Mouse (Mus musculus): ENCODE data around the gene Ilf3. TPM values are rescaled to one million over a fixed set of nuclear protein-coding genes. Genes with fewer than 3 reads are reported as not detected.
A peak's percentile ranks its signal among the peaks of the same experiment; 100 is the strongest.

Gene Ilf3
- polyA plus RNA-seq, 1 experiment: 157 TPM

DNA sequence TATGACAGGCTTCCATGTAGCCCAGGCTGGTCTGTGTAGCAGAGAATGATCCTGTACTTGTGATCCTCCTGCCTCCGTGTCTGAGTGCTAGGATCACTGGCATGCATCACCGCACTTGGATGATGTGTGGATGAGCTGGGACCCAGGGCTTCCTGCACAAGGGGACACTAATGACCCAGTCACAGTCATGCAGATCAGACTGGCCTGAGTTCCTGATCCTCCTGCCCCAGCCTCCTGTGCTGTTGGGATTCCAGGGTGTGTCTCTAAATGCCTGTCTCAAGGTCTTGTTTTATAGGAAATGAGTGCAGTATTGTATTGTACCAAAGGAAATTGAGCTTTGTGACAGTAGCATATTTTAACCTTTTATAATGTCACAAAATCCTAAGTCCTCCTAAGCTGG, 50.2 kb downstream of the Ilf3 start:
- Histone ChIP-seq H3K27ac (ENCODE audit: control insufficient read depth, insufficient read depth, low read length) (no peak overlapping the region), H3K27me3 (ENCODE audit: control insufficient read depth, insufficient read depth, low read length) (no peaks in the 10 kb centered on the region), H3K36me3 (ENCODE audit: control insufficient read depth, insufficient read depth, low read length) (no peaks in the 10 kb centered on the region), H3K4me1 (replicated peaks; ENCODE audit: control insufficient read depth, insufficient read depth, low read length) (peaks cover 34% of the 10 kb centered on the region), H3K4me3 (ENCODE audit: control insufficient read depth, insufficient read depth, low read length) (no peak overlapping the region)
- no peak for DNase-seq
- 97% methylated on average over 2 of the region's 2 CpGs for WGBS
- no peak for TF ChIP-seq CTCF (IDR thresholded peaks at IDR 0.05; ENCODE audit: borderline replicate concordance, control insufficient read depth, extremely low read depth, insufficient read depth, low read length, poor library complexity)
- TF ChIP-seq POLR2A (IDR thresholded peaks at IDR 0.05; ENCODE audit: control insufficient read depth, extremely low read depth, insufficient read depth, low read length, poor library complexity): no peak

DNA sequence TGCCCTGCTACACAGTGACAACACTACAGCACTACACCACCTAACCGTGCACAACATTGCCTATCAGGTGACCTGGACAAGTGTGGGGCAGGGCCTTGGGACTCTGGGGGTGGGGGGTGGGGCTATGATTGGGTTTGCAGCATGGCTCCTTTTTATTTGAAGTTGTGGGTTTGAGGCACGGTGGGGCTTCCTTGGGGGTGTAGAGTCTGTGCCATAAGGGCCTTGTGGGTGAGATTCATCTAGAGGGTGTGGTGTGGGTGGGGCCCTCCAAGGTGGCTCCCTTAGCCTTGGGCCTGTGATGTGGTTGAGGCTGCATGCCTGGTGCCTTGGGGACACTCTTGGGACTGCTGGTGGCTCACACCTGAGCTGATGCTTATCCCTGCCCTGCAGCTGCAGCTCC, 52.0 kb downstream of the Ilf3 start:
- Histone ChIP-seq H3K4me1 (replicated peaks; ENCODE audit: control insufficient read depth, insufficient read depth, low read length) (peaks cover 34% of the 10 kb centered on the region), H3K36me3 (ENCODE audit: control insufficient read depth, insufficient read depth, low read length) (no peaks in the 10 kb centered on the region), H3K4me3 (ENCODE audit: control insufficient read depth, insufficient read depth, low read length) (no peak overlapping the region), H3K27me3 (ENCODE audit: control insufficient read depth, insufficient read depth, low read length) (no peaks in the 10 kb centered on the region), H3K27ac (ENCODE audit: control insufficient read depth, insufficient read depth, low read length) (peak overlapping the region; percentile 32; the same call in 1 of the 2 replicates)
- DNase-seq: peak; percentile 34
- 17% methylated on average over 2 of the region's 2 CpGs for WGBS
- TF ChIP-seq POLR2A (IDR thresholded peaks at IDR 0.05; ENCODE audit: control insufficient read depth, extremely low read depth, insufficient read depth, low read length, poor library complexity) (no peak), CTCF (IDR thresholded peaks at IDR 0.05; ENCODE audit: borderline replicate concordance, control insufficient read depth, extremely low read depth, insufficient read depth, low read length, poor library complexity) (no peak)

DNA sequence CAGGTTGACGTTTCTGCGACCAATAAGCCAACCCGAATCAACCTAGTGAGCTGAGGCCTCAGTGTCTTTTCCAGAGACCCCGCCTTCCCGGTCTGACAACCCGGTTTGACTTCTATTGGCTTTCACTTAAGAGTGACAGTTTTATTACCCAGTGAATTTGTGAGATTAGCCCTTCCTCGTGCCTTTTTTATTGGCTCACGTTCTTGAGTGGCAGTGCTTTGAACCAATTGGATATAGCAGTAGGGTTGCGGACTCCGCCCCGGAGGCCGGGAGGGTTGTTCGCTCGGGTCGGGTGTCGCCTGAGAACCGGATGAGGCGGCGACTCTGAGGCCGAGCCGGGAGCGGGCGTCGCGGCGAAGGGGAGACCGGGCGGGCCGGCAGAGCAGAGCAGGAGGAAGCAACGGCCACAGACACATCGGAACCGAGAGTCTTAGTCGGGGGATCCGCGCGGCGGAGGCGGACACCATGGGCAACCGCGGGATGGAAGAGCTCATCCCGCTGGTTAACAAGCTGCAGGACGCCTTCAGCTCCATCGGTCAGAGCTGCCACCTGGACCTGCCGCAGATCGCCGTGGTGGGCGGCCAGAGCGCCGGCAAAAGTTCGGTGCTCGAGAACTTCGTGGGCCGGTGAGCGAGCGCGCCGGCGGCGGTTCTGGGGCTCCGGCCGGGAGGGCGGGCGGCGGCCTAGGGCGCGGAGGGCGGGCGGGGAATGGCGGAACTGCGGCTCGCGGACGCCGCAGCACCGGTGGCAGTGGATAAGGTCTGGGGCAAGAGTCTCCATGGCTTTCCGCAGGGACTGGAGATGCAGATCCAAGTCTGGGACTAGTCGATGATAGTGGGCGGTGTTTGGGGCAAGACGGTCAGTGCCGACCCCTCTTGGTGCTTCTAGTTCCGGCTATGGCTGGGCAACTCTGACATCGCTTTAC, 57.2 kb downstream of the Ilf3 start, which contains the start of gene Dnm2:
Gene Dnm2, plus strand, starts transcription at position 278 of the 925 bp plus-strand sequence.
- peak; percentile 93 for TF ChIP-seq POLR2A (IDR thresholded peaks at IDR 0.05; ENCODE audit: control insufficient read depth, extremely low read depth, insufficient read depth, low read length, poor library complexity)
- TF ChIP-seq CTCF (IDR thresholded peaks at IDR 0.05; ENCODE audit: borderline replicate concordance, control insufficient read depth, extremely low read depth, insufficient read depth, low read length, poor library complexity): peak; percentile 20; the same call in 1 of the 2 replicates
- peak; percentile 98 for DNase-seq
- H3K4me1 ChIP-seq (replicated peaks; ENCODE audit: control insufficient read depth, insufficient read depth, low read length): peaks cover 42% of the 10 kb centered on the region
- no peak within 1 kb of the TSS; the same call in none of the 2 replicates for H3K27ac ChIP-seq (ENCODE audit: control insufficient read depth, insufficient read depth, low read length)
- no peaks in the 10 kb centered on the region for H3K27me3 ChIP-seq (ENCODE audit: control insufficient read depth, insufficient read depth, low read length)
- WGBS: under 1% methylated on average over 82 of the region's 82 CpGs
- H3K36me3 ChIP-seq (ENCODE audit: control insufficient read depth, insufficient read depth, low read length): no peaks in the 10 kb centered on the region
- peak within 1 kb of the TSS; percentile 72 for H3K4me3 ChIP-seq (ENCODE audit: control insufficient read depth, insufficient read depth, low read length)

DNA sequence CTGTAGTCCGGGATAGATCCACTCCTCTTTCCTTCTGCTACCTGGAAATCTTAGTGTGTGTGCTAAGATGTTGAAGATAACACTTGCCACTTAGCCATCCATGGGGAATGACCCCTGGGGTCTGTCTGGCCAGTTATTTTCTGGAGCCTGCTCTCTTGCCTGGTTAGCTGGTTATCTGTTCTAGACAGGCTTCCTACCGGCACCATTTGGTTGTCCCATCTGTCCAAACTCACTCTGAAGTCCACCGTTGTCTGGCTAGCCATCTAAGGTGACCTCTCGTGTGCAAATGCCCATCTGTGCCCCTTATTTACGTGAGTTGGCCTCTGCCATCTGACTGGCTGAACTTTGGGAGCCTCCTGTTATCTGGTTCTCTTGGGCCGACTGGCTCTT, 57.9 kb downstream of the Ilf3 start:
- TF ChIP-seq POLR2A (IDR thresholded peaks at IDR 0.05; ENCODE audit: control insufficient read depth, extremely low read depth, insufficient read depth, low read length, poor library complexity) (no peak), CTCF (IDR thresholded peaks at IDR 0.05; ENCODE audit: borderline replicate concordance, control insufficient read depth, extremely low read depth, insufficient read depth, low read length, poor library complexity) (no peak)
- no peaks in the 10 kb centered on the region for H3K36me3 ChIP-seq (ENCODE audit: control insufficient read depth, insufficient read depth, low read length)
- H3K27ac ChIP-seq (ENCODE audit: control insufficient read depth, insufficient read depth, low read length): no peak overlapping the region; the same call in 1 of the 2 replicates
- no peaks in the 10 kb centered on the region for H3K27me3 ChIP-seq (ENCODE audit: control insufficient read depth, insufficient read depth, low read length)
- peak overlapping the region; percentile 72 for H3K4me3 ChIP-seq (ENCODE audit: control insufficient read depth, insufficient read depth, low read length)
- peaks cover 42% of the 10 kb centered on the region for H3K4me1 ChIP-seq (replicated peaks; ENCODE audit: control insufficient read depth, insufficient read depth, low read length)
- no peak for DNase-seq
- WGBS: 2% methylated on average over 6 of the region's 6 CpGs

DNA sequence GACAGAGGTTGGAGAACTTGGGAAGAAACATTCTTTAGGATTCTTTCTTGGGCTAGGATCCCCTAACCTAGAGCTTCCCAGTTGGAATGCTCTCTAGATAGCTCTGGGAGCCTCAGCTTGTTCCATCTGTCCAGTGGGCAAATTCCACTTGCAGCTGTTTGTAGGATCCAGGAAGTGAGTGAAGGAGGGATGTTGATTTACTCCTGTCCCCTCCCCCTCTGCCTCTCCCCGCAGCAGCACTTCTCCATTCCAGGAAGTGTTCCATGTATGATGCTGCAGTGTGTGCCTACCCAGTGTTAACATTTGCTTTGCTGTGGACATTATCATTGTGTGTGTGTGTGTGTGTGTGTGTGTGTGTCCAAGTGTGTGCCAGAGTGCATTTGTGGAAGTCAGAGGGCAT, 58.3 kb downstream of the Ilf3 start:
- Histone ChIP-seq H3K4me1 (replicated peaks; ENCODE audit: control insufficient read depth, insufficient read depth, low read length) (peaks cover 42% of the 10 kb centered on the region), H3K27me3 (ENCODE audit: control insufficient read depth, insufficient read depth, low read length) (no peaks in the 10 kb centered on the region), H3K36me3 (ENCODE audit: control insufficient read depth, insufficient read depth, low read length) (no peaks in the 10 kb centered on the region), H3K27ac (ENCODE audit: control insufficient read depth, insufficient read depth, low read length) (no peak overlapping the region; the same call in 1 of the 2 replicates), H3K4me3 (ENCODE audit: control insufficient read depth, insufficient read depth, low read length) (peak overlapping the region; percentile 72)
- 0% methylated on average over 1 of the region's 1 CpGs for WGBS
- TF ChIP-seq POLR2A (IDR thresholded peaks at IDR 0.05; ENCODE audit: control insufficient read depth, extremely low read depth, insufficient read depth, low read length, poor library complexity): no peak
- TF ChIP-seq CTCF (IDR thresholded peaks at IDR 0.05; ENCODE audit: borderline replicate concordance, control insufficient read depth, extremely low read depth, insufficient read depth, low read length, poor library complexity): no peak
- DNase-seq: peak; percentile 29

DNA sequence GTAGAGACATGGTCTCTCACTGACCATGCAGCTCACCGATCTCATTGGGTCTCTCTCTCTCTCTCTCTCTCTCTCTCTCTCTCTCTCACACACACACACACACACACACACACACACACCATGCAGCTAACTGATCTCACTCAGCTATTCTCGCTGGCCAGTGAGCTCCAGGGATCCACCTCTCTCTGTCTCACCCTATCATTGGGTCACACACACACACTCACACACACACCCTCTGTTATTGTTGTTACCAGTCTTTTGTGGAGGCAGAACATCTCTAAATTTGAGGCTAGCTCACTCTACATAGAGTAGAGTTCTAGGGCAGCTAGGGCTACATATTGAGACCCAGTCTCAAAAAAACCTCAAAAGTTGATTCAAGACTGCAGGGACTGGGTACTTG, 58.9 kb downstream of the Ilf3 start:
- TF ChIP-seq CTCF (IDR thresholded peaks at IDR 0.05; ENCODE audit: borderline replicate concordance, control insufficient read depth, extremely low read depth, insufficient read depth, low read length, poor library complexity): no peak
- no peak for TF ChIP-seq POLR2A (IDR thresholded peaks at IDR 0.05; ENCODE audit: control insufficient read depth, extremely low read depth, insufficient read depth, low read length, poor library complexity)
- 59% methylated on average over 2 of the region's 2 CpGs for WGBS
- Histone ChIP-seq H3K27ac (ENCODE audit: control insufficient read depth, insufficient read depth, low read length) (no peak overlapping the region), H3K4me3 (ENCODE audit: control insufficient read depth, insufficient read depth, low read length) (no peak overlapping the region), H3K27me3 (ENCODE audit: control insufficient read depth, insufficient read depth, low read length) (no peaks in the 10 kb centered on the region), H3K4me1 (replicated peaks; ENCODE audit: control insufficient read depth, insufficient read depth, low read length) (peaks cover 43% of the 10 kb centered on the region), H3K36me3 (ENCODE audit: control insufficient read depth, insufficient read depth, low read length) (no peaks in the 10 kb centered on the region)
- no peak for DNase-seq

All from thymus, adult 2 months (tissue).